Mouse (Mus musculus): ENCODE data around the gene Prl2c3.
"Not testable (repeated sequence)": the region's sequence is repeated elsewhere in the genome, so short reads cannot be mapped to it uniquely, and the experiment has no call there.

GRCm38 (mm10) chr13:12848254-12848653 is 48.4 kb upstream of the Prl2c3 start:
- not testable (repeated sequence) for TF ChIP-seq POLR2A (IDR thresholded peaks at IDR 0.05; ENCODE audit: control insufficient read depth, low read depth, low read length); CTCF (IDR thresholded peaks at IDR 0.05; ENCODE audit: control insufficient read depth, insufficient read depth, insufficient replicate concordance, low read depth, low read length)
